Mouse (Mus musculus) MEL-GATA-1-ER (cell line): ENCODE data around the gene Psmb9.
"Not testable (repeated sequence)": the region's sequence is repeated elsewhere in the genome, so short reads cannot be mapped to it uniquely, and the experiment has no call there.

ENCODE experiments used
- DNase-seq: peaks from one replicate; pipeline ENCODE4 v3.0.0-alpha.2; 2012; ENCODE audit warnings: low read depth; ENCODE audit errors: extremely low read depth

Psmb9 gene

DNA sequence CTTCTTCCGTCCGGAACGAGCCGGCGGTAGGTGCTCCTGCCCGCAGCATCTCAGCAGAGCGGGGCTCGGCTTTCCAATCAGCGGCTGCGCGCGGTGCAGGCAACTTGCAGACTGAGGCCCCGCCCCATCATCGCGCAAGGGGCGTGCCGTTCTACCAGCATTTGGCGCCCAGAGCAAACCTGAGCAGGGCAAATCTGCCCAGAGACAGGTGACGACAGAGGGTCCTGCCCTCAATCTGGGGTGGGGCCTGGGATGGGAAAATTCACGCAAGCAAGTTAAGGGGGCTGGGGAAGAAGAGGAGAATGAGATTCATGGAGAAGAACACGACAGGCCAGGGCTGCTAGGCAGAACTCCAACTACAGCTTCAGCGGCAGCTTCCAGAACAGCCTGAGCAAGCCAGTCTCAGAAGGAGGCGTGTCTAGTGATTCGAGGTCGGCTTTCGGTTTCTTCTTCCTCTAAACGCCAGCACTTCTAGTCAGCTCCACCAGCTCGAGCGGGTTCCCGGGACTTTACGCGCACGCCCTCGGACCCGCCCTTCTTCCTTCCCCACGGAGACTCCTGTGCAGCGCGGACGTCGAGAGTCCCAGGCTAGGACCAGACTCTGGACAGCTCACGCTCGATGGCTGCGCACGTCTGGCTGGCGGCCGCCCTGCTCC, at the start of gene Psmb9, which contains the start of gene Tap1:
Gene Psmb9 (minus strand): TSS at position 504 of the 656 bp plus-strand sequence.
Gene Tap1 (plus strand): TSS at position 293 of the 656 bp plus-strand sequence.
- peak; percentile 80 for DNase-seq

DNA sequence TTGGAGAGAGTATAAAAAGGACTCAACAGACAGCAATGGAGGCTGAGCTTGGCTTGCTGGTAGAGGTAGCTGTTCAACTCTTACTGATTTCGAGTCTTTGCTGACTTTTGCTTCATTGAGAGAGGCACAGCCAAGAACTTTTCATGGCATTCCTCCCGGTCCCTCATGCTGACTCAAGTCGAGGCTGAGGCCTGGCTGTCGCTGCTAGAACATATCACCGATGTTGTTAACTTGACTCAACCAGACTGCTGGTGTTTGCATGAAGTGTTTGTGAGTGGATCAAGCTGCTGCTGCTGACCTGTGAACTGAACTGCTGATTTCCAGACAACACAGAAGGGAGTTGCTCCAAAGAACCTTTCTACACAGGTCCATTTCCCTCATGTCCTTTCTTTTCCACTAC, 49.1 kb upstream of the Psmb9 start:
- no peak for DNase-seq

DNA sequence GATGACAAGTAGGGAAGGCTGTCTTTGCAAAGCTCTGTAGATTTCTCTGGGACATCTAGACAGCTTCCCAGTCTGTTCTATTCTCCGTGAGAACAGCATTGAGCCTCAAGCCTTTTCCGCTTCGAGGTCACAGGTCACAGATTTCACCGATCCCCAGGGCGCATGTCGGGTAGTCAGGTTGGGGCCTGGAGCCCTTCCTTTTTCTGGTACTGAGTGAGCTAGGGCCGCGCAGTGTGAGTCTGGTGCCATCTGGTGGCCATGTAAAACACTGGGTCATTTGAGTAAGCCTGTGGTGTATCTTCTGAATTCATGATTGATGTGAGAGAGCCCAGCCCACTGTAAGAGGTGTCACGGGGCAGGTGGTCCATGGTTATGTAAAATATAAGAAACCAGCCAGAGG, 47.4 kb upstream of the Psmb9 start:
- DNase-seq = peak; percentile 60

- not testable (repeated sequence) for DNase-seq
These were observed 44.5 kb upstream of the Psmb9 start for GRCm38 (mm10) chr17:34232021-34232420.

DNA sequence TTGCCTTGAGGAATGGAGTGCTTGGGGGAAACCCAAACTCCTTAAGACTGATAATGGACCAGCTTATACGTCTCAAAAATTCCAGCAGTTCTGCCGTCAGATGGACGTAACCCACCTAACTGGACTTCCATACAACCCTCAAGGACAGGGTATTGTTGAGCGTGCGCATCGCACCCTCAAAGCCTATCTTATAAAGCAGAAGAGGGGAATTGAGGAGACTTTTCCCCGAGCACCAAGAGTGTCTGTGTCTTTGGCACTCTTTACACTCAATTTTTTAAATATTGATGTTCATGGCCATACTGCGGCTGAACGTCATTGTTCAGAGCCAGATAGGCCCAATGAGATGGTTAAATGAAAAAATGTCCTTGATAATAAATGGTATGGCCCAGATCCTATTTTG, 43.4 kb upstream of the Psmb9 start:
- DNase-seq = not testable (repeated sequence)

DNA sequence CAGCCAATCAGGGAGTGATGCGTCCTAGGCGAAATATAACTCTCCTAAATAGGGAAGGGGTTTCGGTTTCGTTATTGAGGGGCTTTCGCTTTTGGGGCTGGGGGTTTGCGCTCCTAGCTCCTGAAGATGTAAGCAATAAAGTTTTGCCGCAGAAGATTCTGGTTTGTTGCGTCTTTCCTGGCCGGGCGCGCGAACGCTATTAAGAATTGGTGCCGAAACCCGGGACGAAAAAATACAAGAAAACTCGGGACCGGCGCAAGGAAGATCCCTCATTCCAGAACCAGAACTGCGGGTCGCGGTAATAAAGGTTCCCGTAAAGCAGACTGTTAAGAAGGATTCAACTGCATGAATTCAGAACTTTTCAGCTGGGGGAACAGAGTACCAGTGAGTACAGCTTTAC, 38.3 kb upstream of the Psmb9 start:
- not testable (repeated sequence) for DNase-seq

DNA sequence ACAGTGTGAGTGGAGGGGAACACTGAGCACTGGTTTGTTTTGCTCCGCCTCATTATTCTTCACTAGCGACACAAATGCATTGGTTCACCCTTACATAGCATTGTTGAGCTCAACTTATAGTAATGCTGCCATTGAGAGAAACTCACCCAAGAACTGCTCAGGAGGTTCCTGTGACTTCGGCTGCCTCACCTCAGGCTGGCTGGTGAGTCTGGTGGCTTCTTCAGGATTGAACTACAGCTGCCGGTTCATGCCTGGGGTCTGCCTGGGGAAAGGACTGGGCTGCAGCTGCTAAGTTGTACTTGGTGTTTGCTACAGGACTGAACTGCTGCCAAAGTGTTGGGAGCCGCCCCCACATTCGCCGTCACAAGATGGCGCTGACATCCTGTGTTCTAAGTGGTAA, 37.9 kb upstream of the Psmb9 start:
- DNase-seq = no peak

DNA sequence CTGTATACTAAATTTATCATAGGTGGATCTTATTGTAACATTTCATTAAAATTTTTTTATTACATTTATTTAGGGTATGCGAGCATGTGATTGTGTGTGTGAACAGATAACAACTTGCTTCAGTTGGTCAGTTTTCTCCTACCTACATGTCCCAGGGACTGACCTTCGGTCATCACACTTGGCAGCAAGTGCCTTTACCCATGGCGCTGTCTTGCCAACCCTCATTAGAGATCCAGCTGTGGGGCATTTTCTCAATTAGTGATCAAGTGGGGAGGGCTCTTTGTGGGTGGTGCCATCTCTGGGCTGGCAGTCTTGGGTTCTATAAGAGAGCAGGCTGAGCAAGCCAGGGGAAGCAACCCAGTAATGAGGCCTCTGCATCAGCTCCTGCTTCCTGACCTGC, 37.3 kb upstream of the Psmb9 start:
- no peak for DNase-seq

GRCm38 (mm10) chr17:34220401-34220800, 32.8 kb upstream of the Psmb9 start:
- not testable (repeated sequence) for DNase-seq

- DNase-seq = not testable (repeated sequence)
These were observed 32.2 kb upstream of the Psmb9 start for GRCm38 (mm10) chr17:34219801-34220200.

DNA sequence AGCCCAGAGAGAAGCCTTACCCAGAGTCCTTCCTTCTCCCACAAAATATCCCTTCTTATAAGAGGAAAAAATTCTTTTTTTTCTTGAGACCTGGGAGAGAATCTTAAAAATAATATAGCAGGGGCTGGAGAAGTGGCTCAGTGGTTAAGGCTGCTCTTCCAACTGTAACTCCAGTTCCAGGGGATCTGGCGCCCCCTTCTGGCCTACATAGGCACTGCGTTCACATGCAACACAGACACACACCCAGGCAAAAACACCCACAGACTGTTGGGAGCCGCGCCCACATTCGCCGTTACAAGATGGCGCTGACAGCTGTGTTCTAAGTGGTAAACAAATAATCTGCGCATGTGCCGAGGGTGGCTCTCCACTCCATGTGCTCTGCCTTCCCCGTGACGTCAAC, 31.5 kb upstream of the Psmb9 start:
- DNase-seq = not testable (repeated sequence)

DNA sequence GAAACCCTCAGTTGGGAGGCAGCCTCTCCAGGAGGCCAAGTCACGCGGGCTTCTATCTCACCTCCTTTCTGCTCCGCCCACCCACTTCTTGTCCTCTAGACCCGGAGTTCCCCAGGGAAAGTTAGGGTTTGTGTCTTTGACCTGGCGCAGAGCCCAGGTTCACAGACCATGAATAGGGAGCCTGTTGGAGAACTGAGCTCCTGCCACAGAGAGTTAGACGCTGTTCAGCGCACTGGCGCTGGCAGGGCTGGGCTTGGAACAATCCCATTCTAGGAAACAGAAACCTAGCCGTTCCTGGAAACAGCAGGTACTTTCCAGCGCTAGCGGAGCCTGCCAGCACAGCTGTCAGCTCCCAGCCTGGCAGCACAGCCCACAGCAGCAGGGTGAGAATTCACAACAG, 31.1 kb upstream of the Psmb9 start:
- no peak for DNase-seq

DNA sequence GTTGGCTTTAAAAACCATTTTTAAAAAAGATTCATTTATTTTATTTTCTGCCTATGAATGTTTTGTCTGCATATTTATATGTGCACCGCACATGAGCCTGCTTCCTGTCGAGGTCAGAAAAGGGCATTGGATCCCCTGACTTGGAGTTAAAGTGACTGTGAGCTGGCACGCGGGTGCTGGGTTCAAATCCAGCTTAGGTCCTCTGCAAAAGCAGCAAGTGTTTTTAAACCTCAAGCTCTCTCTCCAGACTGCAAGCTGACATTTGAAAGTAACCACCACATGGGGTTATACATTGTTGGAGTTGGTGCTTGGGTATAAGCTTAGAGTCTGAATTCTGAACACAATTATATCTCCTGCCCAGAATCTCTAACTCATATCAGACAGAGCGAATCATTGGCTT, 30.4 kb upstream of the Psmb9 start:
- DNase-seq = no peak

DNA sequence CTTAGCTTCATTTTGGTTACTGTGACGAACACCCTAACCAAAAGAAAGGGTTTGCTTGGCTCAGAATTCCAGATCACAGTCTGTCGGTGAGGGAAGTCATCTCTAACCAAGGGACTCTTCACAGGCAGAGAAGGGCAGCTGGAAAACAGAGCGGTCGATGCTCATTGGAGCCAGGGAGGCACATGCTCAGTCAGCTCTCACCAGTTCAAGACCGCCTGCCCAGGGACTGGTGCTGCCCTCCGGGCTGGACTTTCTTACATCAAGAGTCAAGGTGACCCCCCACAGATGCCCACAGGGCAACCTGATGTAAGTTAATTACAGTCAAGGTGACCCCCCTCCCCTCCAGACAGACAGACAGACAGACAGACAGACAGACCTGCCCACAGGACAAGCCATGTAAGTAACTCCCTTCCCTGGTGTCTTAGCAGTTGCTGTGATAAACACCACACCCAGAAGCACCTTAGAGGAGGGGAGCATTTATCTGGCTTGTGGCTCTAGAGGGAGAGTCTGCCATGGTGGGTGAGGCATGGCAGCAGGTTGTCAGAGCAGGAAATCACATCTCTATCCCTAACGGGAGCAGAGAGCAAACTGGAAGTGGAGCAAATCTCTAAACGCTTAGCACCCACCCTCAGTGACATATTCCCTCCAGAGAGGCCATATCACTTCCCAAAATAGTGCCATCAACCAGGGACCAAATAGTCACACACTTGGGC, 29.8 kb upstream of the Psmb9 start:
- no peak for DNase-seq

- DNase-seq = no peak
These were observed 27.6 kb upstream of the Psmb9 start for GRCm38 (mm10) chr17:34215176-34215575.

DNA sequence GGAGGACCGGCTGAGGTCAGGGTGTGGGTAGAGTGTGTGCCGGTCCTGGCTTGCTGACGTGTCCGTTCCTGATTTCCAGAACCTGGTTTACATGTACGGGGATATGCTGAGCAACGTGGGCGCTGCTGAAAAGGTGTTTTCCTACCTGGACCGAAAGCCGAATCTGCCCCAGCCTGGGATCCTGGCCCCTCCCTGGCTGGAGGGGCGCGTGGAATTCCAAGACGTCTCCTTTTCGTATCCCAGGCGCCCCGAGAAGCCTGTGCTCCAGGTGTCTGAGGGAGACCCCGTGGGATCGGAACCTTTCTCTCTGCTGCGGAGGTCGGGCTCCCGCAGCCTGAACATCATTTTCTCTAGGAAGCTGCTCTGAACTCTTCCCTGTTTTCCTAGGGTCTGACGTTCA, 26.4 kb upstream of the Psmb9 start:
- DNase-seq = no peak

DNA sequence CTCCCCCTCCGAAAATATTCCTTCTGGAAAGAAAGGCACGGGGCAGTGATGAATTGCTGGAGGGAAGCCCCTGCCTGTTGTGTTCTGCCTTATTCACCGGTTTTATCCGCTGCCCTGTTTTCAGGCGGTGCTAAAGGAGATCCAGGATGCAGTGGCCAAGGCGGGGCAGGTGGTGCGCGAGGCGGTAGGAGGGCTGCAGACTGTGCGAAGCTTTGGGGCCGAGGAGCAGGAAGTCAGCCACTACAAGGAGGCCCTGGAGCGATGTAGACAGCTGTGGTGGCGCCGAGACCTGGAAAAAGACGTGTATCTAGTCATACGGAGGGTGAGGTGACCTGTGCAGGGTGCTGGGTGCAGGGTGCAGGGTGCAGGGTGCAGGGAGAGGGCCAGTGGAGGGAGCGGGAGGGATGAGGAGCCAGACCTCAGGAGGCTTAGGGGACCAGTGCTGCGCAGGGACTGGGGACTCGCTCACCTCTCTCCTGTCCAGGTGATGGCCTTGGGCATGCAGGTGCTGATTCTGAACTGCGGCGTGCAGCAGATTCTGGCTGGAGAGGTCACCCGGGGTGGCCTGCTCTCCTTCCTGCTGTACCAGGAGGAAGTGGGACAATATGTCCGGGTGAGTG, 24.3 kb upstream of the Psmb9 start:
- no peak for DNase-seq

- peak; percentile 99 for DNase-seq
These were observed 23.0 kb upstream of the Psmb9 start for GRCm38 (mm10) chr17:34210599-34210998.

DNA sequence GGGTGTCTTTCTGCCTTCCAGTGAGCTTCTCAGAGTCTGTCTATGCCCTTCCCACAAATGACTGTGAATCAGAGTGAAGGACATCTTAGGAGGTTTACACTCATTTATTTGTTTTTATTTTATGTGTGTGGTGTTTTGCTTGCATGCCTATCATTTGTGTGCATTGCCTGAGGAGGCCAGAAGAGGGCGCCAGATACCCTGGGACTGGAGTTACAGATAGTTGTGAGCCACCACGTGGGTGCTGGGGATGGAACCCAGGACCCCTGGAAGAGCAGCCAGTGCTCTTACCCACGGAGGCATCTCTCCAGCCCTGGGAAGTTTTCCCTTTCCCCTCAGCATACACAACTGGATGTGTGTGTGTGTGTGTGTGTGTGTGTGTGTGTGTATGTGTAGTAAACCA, 22.1 kb upstream of the Psmb9 start:
- no peak for DNase-seq

DNA sequence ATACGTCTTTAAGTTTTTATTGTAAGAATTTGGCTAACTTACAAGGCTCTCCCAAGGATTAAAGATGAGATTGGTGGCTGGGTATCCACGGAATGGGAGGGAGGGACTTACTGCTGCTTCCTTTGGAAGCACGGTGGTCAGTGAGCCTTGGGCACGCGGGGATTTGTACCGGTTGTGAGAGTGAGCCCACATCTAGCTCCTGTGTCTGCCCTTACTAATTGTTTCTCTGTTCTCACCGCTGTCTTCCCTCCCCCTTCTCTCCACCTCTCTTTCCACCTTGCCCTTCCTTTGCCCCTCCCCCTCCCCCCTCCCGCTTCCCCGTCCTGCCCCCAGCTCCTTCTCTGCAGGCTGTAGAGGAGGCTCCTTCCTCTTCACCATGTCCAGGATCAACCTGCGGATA, 20.9 kb upstream of the Psmb9 start:
- no peak for DNase-seq

DNA sequence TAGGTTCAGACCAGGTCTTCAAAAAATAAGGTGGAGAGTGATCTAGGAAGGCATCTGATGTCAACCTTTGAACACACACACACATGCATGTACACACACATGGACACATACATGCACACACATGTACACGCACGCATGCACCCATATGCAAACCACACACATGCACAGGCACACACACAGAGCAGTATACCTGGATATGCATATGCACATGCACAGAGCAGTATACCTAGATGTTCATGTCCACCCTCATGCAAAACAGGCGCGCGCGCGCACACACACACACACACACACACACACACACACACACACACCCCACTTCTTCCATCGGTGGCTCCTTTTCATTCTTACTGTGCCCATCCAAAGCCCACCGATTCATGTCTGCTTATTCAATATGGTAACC, 20.3 kb upstream of the Psmb9 start:
- DNase-seq = no peak

- no peak for DNase-seq
These were observed 19.9 kb upstream of the Psmb9 start for GRCm38 (mm10) chr17:34207456-34207855.

DNA sequence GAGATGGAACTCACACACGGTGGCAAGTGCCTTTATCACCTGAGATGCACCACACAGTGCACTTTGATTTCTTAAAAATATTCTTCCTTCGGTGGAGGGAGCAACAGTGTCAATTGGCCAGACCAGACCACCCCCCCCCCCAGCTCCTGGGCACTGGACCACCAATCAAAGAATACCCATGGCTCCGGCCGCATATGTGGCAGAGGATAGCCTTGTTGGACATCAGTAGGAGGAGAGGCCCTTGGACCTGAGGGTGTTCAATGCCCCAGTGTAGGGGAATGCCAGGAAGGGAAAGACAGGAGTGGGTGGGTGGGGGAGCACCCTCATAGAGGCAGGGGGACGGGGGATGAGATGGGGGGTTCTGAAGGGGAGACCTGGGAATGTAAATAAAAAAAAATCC, 19.2 kb upstream of the Psmb9 start:
- no peak for DNase-seq
